Mouse (Mus musculus) mature B cell (primary cell): ENCODE data around the gene Tctn1.

Source experiments
- in situ Hi-C: fragments of 300-500 bp; cut with MboI; formaldehyde crosslinking; loops from 2 replicates; pipeline ENCODE4 v1.14.3; 2019

Tctn1 gene

DNA sequence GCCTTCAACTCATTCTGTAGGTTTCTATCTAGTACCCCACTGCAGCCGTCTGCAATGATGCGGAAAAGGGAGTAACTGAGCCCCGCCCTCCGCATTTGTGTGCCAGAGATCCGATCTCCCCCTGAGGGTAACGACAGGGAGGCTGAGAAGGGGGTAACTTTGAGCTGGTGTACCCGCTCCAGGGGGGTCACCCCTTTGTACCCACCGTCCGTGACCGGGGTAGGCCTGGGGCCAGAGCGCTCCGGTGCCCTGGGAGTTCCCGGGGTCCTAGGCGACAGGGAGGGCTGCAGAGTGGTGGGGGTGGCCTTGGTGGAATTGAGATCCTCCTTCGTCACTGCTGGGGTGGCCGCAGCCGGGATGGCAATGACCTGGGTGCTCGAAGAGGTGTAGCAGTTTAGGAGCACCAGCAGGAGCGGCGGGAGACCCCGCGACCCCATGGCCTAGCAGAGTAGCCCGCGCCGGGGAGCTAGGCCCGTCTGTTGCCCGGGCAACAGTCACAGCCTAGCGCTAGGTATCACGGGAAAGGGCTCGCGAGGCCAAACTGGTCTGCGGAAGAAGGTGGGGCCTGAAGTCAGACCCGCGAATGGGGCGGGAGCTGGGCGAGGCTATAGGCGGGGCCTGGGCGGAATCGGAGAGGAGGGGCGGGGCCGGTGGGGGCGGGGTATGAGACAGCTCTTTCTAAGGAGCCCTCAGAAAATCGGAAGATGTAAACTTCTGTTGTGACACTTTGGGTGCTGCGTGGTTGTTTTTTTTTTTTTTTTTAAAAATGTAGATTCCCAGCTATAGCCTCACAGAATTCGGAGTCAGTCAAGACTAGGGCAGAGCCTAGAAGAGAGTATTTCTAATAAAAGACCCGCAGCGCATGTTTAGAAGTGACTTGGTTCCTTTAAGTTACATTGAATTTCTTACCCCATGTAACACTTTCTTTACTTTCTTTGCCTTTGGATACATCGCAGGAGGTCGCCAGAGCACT lies at the start of gene Tctn1:
TSS of gene Tctn1 (minus strand) at position 528 of the 973 bp plus-strand sequence.
- in situ Hi-C loops = loop anchor here (5.0 kb wide), 1 partner anchor 42 kb away; no protein-coding TSS in a partner anchor

DNA sequence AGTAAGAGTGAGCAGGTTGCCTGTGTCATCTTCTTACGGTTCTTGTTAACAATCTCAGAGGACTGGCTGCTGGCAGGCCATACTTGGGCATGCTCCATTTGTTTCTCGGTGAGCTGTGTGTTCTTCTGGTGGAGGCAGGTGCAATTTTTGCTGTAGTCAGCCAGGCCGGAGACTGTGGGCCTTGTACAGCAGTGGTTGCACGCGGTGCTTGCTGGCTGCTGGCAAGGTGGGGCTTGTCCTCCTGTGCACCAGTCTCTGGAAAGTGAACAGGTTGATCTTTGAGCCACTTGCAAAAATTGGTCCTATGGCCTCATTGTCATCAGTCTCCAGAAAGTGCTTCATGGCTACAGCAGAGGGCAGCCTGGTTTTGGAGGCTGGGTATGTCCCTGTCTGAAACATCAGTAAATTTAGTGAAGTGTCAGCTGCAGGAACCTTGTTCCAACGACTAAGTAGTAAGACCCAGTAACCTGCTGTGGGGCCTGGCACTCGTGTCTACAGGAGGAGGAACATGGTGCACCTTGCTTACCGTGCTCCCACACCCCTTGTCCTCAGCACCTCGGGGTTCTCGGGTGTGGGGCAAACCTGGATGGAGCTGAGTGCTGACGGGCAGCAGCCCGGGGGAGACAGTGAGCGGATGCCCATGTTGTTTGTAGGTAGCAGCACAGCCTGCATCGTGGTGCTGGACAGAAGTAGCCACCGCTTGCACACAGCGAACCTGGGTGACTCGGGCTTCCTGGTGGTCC lies 48.9 kb upstream of the Tctn1 start:
- in situ Hi-C loops = no loop called here

DNA sequence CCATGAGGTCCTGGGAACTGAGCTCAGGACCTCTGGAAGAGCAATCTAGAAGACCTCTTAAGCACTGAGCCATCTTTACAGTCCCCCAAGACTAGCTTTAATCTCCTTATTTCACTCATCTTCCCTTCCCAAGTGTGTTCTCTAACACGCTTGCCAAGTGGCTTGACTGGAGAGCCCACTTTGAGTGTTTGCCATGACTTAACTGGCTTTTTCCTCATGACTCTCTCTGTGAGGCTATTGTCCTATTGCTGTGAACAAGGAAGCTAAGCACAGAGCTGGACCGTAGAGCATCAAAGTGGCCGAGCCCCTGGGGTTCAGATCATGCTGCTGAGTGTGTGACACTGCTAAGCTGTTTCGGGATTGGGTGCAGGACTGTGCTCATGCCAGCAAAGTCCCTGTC lies 48.1 kb upstream of the Tctn1 start:
- in situ Hi-C loops = no loop called here

DNA sequence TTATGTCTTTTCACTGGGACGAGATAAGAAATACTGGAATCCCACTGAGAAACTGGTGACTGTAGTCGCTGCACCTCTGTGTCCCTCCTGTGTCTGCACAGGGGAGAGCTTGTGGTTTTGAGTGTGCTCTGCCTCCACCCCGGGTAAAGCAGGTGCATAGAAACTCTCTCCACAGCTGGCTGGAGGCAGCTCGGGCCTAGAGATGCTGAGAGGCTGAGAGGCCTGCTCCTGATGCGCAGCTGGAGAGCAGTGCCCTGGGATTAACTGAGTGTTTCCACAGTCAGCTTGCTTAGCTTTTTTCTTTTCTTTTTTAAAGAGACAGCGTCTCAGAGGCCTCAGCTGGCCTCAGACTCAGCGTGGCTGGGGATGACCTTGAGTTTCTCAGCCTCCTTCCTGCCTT lies 47.4 kb upstream of the Tctn1 start:
- in situ Hi-C loops = no loop called here

DNA sequence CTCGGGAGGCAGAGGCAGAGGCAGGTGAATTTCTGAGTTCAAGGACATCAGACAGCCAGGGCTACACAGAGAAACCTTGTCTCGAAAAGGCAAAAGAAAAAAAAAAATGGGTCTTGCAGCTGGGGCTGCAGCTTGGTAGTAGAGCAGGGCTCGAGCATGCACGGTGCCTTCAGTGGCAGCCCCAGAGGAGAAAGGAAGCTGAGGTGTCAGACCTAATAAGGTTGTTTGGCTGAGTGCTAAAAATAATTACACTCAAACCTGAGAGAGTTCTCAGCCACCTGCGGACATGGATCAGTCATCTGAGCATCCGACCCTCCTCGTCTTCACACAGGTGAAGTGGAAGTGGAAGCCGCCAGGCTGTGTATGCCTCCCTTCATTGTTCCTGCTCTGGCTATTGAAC lies 46.4 kb upstream of the Tctn1 start:
- in situ Hi-C loops = no loop called here

DNA sequence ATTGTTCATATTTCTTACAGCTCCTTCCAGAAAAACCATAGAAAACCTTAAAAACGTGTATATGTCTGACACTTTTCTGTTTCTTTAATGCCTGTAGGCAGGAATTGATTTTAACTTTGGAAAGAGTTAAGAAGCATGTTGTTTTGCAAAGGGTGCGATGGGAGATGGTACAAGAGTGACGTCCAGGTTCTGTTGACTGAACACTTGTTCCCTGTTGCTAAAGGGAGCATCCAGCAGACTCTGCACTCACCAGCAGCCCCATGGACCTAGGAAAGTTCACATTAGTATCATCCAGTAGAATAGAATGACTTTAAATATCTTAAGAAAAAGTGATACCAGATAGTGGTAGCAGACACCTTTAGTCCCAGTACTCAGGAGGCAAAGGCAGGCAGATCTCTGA lies 42.3 kb upstream of the Tctn1 start:
- in situ Hi-C loops = no loop called here

DNA sequence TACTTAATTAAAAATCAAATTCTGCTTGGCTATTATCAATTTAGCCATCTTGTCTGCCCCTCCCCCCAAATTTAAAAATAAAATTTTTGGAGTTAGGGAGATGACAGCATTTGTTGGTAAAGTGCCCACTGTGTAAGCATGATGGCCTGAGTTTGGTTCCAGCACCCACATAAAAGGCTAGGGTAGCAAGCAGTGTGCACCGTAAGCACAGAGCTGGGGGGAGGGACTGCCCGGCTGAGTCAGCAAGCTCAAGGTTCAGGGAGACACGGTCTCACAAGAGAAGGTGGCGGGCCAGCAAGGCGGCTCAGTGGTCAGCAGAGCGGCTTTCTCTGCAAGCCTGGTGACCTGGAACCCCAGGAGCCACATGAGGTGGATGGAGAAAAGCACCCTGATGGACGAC lies 41.2 kb upstream of the Tctn1 start:
- in situ Hi-C loops = no loop called here

DNA sequence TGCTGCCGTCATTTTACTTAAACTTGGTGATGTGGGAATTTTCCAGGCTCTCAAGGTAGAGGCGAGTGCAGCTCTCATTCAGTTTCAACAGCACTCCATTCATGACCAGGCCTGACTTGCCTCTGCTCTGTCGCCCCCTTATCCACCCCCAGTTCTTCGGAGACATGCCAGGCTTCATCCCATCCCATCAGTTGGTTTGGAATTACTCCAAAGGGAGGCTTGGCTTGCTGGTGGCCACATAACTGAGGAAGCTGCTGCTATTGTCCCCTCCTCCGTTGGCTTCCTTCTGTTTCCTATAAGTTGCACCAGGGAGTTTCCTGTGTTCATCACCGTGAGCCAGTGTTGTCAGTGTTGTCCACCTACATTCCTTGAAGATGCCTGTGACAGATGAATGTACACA lies 40.3 kb upstream of the Tctn1 start:
- in situ Hi-C loops = no loop called here

DNA sequence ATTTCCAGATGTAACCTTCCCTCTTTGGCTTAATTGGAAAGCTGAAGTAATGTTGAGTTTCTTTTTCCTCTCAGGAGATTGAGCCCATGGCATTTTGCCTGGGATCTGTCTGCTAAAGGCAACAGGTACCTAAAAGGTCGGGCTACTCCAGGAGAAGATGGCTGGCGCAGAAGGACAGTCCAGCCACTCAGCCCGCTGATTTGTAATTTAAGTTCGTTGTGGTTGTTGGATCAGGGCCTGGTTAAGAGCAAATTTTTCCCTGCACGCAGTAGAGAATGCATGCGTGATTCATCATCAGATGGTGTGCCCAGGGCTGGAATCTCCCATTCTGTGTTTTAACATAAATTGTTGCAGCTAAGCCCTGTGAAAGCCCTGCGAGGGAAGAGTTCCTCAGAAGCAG lies 39.7 kb upstream of the Tctn1 start:
- in situ Hi-C loops = no loop called here

DNA sequence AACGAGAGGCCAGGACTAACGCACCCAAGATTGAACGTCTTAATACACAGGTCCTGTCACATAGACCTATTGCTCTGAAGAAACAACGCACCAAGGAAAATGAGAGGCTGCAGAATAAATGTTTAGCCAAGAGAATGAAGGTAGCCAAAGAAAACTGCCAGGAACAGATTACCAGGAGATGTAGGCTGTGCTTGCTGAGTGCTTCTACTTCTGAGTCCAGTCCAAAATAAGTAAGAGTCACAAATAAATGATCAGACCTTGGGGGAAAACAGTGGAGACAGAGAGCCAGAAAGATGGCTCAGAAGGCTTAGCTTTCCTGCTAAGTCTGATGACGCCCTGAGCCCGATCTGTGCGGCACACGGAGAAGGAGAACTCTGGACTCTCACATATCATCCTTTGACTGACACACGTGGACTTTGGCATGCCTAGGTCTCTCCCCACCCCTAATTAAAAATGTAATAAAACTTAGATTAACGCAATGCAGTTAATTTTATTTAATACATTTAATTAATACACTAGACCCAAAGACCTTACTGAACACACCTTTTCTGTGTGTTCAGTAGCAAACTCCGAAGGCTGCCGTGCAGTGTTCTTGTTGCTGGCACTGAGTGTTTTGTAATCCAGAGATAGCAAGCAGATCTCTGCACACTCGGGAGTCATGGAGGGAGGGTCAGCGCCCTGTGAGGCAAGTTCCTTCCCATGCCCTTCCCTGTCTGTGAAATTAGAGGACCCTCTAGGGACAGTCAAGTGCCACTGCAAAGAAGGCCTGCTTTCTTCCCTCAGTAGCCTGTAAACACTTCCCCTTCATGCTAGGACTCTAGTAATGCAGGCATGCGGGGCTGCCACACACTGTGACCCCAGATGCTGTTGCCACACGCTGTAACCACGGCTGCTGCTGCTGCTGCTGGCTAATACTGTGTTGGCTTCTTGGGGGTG lies 38.8 kb upstream of the Tctn1 start:
- in situ Hi-C loops = no loop called here

DNA sequence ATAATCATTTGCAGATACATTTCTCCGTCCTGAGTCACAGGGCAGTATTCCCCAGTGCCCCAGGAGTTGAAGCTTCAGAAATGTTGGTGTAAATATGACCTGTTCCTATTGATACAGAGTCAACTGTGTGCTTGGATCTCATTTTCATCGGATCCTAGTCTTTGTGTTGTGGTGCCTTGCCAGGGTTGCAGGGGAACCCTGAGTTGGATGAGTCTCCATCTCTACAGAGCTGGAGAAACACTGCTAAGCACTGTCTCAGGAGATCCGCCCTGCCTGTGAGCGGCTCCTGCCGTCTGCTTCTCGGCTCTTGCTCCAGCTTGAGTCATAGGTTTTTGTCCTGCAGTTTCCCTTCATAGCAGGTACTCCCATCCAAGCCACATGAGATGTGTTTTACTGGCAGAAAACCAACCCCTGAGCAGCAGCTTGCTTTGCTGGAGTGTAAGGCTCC lies 35.8 kb upstream of the Tctn1 start:
- in situ Hi-C loops = no loop called here

DNA sequence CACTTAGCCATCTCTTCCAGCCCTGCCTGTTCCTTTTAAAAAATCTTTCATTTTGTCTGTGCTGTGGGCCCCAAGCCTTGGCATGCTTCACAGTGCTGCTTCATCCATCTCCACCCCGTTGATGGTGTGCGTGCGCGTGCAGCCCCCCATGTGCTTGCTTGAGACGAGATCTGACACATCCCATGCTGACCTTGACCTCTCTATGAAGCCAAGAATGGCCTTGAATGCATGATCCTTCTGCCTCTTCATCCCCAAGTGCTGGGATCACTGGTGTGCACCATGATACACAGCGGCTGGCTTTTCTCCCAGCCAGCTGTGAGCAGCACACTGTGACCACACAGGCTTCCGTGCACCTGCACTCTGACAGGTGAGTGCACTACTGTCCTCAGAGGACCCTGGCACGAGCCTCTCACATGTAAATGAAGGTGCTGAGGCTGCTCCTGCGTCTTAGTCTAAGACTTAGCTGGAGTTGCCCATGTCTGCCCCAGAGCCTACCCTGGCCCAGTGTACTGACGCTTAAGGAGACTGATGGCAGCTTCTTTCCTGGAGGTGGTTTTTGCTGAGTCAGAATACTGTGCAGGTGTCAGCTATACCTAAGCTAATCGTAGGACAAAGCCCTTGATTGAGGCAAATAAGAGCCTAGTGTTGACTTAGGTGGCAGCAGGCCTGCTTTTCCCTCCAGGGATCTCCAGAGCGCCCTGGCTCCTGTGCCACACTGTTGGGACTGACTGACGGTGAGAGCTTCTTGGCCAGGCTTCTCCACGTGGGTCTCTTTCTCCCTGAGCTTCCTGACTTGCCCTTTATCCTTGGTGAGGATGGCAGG lies 31.1 kb upstream of the Tctn1 start:
- in situ Hi-C loops = no loop called here

DNA sequence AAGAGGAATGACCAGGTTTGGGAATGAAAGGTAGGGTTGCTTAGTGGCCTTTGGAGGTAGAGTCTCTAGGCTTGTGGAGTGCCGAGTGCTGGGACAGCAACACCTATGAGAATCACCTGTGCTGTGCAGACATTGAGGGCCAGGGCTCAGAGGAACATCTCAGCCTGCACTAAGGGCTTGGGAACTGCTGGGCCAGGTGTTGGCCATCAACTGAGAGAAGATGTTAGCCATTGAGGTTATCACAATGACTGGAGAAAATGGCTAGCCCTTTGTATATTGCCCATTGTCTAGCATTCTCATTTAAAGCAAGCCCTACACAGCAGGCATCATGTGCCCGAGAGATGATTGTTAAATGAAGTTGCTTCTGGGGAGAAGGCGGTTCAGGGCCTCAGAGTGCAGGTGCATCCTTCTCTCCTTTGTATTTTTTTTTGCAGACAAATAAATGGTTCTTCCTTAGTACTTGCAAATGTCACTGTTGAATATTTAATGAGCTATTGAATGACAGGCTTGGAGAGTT lies 30.0 kb upstream of the Tctn1 start:
- in situ Hi-C loops = no loop called here

DNA sequence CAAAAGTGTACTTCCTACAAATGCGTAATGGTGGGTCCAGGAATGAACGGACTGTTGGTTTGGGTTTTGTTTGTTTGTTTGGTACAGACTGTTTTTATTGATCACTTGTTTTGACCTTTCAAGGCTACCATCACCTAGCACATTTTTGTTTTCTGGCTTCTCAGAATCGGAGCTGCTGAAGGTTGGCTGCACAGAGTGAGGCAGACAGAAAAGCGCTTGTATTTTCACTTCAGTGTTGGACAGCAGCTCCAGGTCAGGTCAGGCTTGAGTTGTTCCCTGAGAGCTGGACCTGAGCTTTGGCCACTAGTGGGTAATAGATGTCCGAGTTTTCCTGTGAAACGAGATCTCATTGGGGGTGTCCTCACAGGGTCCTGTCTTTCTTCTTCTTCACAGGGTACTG lies 28.9 kb upstream of the Tctn1 start:
- in situ Hi-C loops = no loop called here

DNA sequence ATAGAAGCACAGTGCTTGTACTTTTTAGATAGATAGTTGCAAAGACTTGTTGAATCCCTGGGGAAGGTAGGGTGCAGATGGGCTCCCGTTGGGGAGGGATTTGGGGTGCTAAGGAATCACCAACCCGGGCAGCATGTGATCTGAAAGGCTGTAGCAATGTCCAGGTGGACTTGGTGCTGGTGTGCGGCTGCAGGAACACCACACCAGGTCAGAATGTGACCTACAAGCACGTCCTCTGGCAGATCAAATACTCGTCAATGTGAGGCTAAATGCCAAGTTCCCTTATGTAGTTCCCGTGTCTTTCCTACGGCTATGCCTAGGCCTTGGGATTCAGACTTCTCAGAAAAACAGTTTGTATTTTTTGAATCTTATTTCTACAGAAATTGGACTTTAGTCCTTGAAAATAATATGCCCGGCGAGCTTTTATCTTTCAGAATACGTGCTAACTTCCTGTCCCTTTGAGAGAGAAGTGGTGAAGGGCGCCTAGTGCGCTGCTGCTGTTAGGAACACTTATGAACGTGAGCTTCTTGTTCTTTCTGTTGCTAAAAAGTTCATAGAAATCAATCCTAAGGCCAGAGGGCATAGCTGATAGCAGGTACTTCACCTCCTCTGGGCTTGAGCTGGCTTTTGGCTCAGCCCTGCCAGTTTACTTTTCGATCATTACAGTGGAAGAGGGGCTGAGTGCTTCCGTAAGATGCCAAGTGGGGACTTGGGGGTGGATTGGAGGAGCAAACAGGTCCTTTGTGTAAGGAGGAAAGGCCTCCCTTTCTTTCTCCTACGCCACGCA lies 27.5 kb upstream of the Tctn1 start:
- in situ Hi-C loops = no loop called here

DNA sequence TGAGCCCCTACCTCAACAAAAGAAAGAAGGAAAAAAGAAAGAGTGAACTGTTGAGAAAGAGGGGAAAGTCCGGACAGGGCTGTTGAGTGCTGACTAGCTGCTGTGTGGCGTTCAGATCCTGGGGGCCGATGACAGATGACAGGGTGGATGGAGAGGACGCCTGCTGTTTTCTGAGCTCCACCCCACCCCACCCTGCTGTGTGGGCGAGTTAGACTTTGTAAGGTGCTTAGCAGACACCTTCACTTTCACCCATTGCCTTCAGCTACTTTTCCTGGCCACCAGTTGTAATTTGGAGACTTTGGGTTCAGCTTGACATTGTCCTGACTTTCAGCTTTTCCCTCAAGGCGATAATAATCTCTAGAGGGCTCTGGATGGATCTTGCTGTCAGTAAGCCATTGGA lies 26.9 kb upstream of the Tctn1 start:
- in situ Hi-C loops = no loop called here

DNA sequence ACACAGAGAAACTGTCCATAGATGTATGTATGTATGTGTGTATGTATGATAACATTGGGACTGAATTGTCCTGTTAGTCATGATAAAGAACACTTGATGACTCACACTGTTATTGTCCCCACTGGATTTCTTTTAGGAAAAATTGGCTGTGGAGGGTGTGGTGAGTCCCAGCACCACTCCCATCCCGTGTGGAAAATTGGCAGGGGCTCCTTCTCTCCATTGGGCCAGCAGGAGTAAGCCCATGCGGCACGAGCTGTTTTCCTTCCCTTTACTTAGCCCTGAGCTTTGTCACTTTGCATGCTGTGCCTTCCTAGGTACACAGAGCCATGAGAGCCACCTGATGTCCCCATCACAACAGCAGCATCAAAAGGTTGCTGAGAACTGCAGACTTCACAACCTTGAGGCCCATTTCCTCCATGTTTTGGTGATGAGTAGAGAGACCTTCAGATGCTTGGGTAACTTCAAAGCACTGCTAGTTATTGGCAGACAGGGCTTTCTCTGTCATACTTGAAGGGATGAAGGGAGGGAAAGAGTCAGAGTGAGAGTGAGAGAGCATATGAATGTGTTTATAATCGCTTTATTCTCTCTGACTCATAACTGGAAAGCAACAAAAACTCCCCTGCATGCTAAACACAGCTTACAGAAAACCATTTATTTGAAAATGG lies 24.0 kb upstream of the Tctn1 start:
- in situ Hi-C loops = no loop called here

DNA sequence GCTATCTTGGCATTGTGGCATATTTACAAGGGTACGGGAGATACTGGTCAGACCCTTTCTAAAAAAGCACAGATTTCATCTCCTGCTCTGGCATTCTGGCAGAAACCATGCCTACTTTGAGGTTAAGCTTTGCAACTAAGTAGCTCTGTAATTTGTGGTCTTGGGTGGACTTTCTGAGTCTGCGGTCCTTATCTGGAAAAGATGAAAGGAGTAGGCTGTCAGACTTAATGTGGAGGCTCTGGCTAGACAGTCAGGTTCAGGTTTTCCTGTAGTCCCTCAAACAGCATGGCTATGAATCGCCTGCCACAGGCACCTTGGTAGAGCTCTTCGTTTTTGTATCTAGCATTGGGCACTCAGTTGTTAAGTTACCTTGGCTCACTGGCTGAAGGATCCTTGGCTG lies 22.8 kb upstream of the Tctn1 start:
- in situ Hi-C loops = no loop called here

DNA sequence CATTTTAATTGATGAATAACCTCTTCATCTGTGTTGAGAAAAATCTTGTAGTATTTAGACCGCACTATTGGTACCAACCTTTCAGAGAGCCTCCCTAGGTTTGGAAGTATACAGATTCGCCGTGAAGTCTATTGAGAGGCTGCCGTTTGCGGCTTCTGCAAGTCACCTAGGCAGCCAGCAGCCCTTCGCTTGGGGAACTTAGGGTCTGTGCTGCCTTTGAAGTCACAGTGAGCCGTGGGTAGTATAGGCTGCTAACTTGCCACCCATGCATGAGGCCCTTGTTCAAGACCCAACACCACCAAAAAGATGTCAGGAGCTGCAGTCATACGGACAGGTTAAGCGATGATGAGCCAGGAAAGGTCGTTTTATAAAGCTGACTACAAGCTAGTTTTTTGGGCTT lies 21.9 kb upstream of the Tctn1 start:
- in situ Hi-C loops = no loop called here
